Mouse (Mus musculus) mature B cell (primary cell): Measurements from ENCODE around the gene Trdmt1.

Experiments used
- in situ Hi-C: fragments of 300-500 bp; cut with MboI; formaldehyde crosslinking; loops from 2 replicates; pipeline ENCODE4 v1.14.3; 2019

Gene Trdmt1

DNA sequence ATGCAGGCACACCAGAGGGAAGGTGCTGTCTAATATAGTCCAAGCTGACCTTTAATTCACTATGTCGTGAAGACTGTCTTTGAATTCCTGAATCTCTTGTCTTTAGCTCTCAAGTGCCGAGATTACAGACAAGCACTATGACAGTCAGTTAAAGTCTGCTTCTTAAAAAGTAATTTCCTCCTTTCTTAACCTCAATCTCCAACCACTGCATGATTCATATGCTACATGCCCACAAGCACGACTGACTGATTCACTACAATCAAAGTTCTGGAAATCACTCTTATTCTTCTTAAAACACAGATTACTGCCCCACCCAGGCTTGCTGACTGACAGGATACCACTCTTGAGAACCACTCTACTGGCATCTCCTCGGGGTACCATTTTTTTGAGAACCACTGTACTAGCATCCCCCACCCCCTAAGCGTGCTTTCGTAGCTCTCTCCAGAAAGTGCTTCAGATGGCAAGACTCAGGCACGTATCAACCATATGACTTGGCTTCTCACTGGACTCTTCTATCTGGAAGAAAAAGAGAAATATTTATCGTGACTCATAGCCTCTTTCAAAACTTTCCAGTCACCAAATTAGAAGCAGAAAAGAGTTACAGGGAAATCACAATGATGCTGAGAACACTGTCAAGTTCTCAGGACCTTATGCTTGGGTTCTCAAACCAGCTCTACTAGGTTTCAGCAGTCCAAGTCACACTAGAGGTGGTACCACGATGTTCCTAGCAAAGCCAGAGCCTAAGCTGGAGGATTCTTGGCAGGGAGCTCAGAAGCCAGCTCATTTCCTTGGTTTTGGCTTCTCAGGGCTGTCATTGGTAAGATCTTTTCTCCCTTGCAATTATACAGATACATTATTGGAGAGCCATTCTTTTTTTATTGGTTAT lies 12.9 kb upstream of the Trdmt1 start:
- in situ Hi-C loops, result no loop called here

DNA sequence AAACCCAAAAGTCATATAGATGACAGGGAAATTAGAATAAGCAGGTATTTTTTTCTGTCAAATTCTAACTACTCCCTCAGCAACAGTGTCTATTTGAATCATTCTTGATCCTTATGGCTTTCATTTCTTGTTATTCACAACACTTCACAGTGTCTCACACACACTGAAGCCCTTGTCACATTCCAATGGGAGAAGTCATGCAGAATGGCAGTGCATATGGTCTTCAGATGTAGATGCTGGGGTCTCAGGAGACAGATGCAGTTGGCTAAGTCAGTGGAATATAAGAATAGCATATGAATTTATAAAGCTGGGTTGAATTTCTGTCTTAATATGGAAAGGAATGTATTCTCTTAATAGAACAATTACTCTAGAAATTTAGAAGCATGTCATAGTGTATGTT lies 11.8 kb upstream of the Trdmt1 start:
- in situ Hi-C loops, result no loop called here

- in situ Hi-C loops, result no loop called here
Observed at GRCm38 (mm10) chr2:13553966-13554365, 9.5 kb upstream of the Trdmt1 start.

DNA sequence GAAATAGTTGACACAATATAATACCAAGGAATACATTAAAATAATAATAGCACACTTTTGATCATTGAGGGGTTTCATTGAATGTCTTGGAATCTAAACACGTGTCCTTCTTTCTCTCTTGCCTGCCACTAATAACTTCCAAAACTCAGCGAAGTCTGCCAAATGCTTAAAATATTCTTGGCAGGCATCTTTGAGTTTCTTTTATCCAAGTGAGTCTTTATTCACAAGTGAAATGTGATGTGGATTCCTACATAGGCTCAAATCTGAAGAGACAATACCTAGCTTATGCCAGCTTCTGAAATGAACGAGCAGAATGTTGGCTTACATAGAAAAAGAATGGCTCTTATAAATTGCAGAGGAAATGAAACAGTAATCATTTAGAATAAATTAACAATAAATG lies 4.3 kb upstream of the Trdmt1 start:
- in situ Hi-C loops, result no loop called here

DNA sequence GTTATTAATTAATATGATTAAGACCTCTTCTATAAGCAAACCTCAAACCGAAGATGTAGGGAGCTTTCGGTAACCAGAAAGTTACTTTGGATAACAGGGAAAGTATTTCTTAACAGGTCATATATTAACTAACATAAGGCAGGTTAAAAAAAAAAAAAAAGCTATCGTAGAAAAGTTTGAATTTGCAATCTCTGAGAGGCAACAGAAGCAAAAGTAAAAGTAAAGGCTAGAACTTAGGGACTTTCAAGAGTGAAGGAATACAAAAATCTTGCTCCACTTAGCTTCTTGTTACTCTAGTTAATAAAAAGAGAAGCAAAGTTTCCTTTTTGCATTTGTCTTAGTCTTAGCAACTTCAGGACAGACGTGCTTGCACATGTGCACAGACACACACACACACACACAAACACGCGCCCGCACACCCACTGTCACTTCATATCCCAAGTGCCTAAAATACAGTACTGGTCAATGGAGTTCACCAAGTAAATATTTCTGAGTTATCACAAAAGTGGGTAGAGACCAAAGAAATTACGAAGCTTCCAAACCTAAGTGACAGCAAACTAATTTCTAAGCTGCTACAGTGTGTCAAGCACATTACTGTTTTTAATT lies 846 bp downstream of the Trdmt1 start:
- in situ Hi-C loops, result no loop called here

GRCm38 (mm10) chr2:13539860-13540259 lies 4.6 kb downstream of the Trdmt1 start:
- in situ Hi-C loops, result no loop called here

DNA sequence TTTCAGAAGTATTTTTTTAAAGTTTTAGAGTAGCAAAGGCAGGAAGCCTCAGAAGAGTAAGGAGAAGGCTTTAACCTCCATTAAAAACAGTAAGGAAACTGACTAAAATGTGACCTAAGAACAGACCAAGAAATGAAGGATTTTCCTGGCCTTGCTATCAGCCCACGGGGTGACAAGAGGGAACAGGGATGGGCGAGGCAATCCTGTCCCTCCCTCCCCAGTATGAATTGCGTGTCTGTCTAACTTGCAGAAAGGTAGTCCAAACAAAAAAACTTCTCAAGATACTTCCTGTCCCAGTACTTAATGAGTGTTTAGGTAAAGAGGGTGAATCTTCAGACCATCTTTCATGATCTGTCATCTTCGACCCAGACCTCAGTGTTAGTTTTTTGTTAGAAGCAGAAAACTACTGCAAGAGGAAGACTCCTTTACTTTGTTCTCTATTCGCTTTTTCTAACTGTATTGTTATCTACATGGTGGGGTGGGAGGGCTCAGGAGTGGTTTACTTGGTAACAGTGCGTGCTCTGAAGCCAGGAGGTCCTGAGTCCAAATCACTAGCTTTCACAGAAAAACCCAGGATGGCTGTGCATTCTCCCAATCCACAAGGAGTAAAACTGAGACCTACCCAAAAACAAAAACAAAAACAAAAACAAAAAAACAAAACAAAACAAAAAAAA lies 5.6 kb downstream of the Trdmt1 start:
- in situ Hi-C loops, result no loop called here

- in situ Hi-C loops, result no loop called here
Observed at GRCm38 (mm10) chr2:13538258-13538657, 6.2 kb downstream of the Trdmt1 start.

GRCm38 (mm10) chr2:13537733-13538132 lies 6.7 kb downstream of the Trdmt1 start:
- in situ Hi-C loops, result no loop called here

DNA sequence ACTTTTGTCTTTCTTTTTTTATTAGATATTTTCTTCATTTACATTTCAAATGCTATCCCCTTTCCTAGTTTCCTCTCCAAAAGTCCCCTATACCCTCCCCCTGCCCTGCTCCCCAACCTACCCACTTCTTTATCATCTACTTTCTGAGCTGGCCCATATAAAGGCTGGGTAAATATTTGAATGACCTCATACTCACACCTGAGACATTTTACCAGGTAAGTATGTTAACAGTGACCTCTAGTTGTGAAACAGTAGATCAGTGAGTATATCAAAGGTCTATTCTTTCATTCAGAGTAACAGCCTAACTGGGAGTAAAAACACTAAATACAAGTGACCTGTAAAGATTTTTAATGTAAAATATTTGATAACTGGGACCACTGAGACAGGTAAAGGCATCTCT lies 7.7 kb downstream of the Trdmt1 start:
- in situ Hi-C loops, result no loop called here

DNA sequence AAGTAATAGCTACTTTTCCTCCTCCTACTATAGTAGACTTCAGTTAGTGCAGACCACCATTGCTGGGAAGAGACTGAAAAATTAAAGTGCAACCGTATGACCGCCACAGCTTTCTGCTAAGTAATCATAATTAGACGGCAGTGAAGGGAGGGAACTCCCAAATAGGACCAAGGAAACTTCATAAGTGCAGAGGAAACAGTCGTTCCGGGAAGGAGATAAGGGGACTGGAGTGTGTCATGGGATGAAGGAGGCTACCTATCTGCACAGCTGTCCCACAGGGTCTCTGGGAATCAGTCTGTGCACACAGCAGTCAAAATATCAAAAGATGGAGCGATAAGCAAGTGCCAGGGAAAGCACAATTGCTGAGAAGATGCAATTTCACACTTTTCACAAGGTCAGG lies 13.8 kb downstream of the Trdmt1 start:
- in situ Hi-C loops, result no loop called here

DNA sequence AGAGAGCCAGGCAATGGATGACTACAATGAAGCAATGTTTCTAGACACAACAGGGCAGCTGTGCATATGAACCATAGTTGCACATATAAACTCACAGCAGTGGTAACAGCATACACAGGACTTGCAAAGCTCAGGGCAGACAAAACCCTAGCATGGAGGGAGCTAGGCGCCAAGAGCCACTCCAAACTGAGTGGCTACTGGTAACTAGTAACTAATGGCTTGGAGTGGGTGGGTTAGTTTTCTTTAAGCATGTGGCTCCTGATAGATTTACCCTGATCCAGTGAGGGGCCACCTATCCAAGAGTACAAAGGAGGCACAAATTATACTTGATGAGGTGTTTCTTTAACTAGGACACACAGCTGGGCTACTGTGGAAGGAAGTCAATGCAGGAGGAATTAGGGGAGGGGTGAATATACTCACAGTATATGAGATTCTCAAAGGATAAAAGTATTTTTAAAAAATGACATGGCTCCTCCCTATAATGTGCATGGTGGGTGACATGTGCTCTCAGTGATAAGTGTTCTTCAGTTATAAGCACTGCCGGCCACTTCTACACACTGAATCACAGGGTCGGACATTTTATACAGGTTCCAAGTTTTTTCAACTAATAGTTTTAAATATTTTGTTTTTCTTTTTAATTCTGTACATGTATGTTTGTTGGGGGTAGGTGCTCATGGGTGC lies 15.1 kb downstream of the Trdmt1 start:
- in situ Hi-C loops, result no loop called here

DNA sequence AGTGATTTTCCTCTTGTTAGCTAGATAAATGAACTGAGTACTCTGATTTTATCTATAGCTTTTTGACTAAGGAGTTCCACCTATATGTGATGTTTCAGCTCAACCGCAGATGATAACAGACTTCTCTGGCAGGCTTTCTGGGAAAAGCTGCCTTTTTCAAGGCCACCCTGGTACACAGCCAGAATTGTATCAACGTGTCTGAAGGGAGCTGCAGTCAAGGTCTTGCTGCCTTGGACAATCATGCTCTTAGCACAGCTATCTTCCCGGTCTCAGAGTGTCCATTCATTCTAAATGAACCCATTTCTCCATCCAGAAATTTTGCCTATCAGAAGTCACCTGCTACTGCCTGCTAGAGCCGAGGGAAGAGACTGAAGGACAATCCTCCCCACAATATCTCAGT lies 16.9 kb downstream of the Trdmt1 start:
- in situ Hi-C loops, result no loop called here

- in situ Hi-C loops, result no loop called here
Observed at GRCm38 (mm10) chr2:13527125-13527524, 17.3 kb downstream of the Trdmt1 start.

DNA sequence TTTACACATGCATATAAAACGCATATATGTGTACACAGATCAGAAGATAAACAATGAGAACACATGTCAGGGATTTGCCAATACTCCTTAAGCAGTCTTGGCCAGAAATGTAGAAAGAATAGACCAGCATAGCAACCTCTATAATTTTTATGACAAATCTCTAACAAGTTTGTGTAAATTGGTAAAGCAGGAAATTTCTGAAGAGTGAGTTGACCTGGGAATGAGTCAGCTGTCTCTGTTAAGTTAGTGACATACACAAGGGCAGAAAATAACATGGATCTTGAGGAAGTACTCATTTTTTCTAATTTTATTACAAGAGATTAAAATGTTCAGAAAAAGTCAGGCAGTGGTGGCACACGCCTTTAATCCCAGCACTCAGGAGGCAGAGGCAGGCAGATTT lies 18.3 kb downstream of the Trdmt1 start:
- in situ Hi-C loops, result no loop called here

DNA sequence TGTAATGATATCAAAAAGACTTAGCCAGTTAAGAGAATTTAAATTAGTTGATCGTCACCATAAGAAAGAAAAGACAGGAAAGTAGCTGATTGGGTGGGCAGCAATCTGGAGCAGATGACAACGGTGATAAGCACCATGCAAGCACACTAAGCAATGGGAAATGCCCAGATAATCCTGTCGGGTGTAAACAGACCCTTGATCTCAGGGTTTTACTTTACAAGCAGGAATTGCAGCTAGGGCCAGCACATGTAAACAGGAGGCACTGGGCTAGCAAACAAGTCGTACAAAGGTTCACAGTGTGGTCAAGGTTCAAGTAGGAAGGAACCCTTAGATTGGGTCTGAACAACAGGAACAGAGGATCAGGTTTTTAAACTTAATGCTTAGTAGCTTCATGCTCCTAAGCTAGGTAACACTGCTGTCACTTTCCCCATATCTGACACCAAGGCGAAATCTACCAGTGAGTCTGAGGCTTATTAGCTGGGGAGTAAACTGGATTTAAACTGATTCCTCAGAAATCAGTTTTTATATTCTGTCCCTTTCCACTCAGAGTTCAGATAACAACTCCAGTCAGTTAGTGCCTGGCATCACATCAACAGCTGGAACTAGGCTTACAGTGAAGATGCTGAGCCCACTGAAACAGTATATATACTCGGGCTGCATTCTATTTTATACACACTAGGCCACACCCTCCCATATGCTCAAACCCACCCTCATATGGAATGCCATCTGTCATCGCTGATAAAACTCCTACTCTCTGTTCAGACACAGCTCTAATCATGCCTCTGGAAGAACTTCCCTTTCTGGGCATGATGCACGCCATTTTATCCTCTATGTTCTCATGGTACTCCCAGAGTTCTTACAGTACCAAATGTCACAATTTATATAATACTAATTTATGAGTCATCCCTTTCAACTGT lies 20.7 kb downstream of the Trdmt1 start:
- in situ Hi-C loops, result no loop called here

DNA sequence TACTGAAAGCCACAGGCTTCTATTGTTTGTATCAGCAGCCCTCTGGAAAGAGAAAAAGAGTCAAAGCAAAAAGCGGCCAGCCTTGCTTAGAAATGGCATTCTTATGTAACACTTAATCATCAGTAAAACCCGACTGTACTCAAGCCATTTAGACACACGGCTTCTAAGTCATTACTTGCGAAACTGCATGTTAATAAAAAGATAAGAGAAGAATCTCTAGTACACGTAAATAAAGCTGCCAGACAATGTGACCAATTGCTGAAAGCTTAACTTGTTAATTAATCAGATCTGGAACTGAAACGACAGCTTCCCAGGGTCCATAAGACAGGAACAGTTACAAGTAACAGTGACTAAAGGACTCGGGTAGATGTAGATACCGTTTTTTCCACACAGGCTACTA lies 22.4 kb downstream of the Trdmt1 start:
- in situ Hi-C loops, result no loop called here

- in situ Hi-C loops, result no loop called here
Observed at GRCm38 (mm10) chr2:13514949-13515348, 29.5 kb downstream of the Trdmt1 start.

- in situ Hi-C loops, result no loop called here
Observed at GRCm38 (mm10) chr2:13502717-13503116, 41.8 kb downstream of the Trdmt1 start.

GRCm38 (mm10) chr2:13501553-13501952 lies 42.9 kb downstream of the Trdmt1 start:
- in situ Hi-C loops, result no loop called here

- in situ Hi-C loops, result no loop called here
Observed at GRCm38 (mm10) chr2:13500298-13500999, 44.0 kb downstream of the Trdmt1 start.
